Mouse (Mus musculus) right cerebral cortex, adult 18-20 months (tissue): ENCODE measurements around the gene Zfp14.

Experiments used
- DNase-seq: peaks from one replicate; pipeline ENCODE4 v3.0.0; 2022; ENCODE audit warnings: mixed read lengths

Zfp14 gene

DNA sequence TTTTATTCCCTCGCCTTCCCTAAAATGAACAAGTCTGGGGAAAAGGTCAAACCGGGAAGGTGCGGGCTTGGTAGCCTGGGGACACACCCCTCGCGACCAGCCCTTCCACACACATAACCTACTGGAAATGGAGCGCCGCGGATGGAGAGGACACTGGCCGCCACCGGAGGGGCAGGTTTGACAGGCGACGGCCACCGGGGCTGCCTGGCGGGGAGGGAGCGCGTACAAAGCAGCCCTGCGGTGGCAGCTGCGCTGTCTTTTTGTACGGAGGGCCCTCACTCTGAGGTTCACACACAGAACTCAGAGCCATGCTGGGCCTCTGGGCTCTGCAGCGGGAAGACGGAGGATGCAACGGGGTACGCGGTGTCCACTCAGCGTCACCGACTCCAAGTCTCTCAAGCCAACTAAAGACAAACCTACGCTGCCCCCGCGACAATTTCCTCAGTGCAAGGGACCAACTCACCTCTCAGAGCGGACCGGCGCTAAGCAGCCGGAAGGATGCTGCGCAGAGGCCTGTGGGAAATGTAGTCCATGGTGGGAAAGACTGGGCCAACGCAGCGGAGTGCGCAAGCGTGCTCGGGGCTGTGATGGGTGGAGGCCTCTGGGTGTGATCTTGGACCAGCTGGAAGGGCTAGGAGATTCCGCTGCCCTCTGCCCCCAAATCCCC lies at the start of gene Zfp14:
Gene Zfp14 (minus strand): TSS at position 499 of the 667 bp plus-strand sequence.
- peak; percentile 96 for DNase-seq

DNA sequence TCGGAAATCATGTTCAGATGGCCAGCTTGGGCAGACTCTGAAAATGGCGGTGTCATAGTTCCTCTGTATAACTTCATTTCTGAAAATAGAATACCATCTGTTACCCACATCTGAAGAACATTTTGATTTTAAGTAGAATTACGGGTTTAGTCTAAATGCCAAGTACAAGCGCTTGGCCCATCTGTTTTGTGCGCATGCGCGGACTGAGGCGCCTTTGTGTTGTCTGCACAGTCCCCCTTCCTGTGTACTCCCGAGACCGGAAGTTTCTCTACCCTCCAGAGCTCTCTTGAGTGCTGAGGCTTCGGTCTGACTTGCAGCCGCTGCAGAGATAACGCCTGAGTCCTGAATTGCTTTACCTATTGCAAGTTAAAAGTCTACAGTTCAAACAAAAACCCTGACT lies 48.1 kb upstream of the Zfp14 start:
- peak; percentile 85 for DNase-seq

DNA sequence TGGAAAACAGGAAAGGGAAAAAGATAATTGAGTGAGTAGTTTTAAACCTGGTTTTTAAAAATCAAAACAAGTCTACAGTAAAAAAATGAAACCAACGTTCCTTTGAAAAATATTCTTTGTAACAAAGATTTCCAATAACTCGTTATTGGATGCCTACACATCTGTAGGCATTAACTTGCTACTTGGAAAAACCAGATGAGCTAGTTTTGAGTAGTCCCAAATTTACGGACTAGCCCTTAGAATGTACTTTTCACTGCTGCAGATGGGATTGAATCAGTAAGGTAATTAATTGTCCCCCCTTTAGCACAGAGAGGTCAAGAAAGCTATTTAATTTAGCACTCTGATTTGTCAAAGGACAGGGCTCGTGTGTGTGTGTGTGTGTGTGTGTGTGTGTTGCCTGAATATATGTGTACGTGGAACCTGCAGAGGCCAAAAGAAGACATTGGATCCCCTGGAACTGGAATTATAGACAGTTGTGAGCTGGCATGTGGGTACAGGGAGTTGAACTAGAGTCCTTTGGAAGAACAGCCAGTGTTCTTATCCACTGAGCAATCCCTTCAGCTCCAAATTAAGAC lies 44.5 kb upstream of the Zfp14 start:
- no peak for DNase-seq

DNA sequence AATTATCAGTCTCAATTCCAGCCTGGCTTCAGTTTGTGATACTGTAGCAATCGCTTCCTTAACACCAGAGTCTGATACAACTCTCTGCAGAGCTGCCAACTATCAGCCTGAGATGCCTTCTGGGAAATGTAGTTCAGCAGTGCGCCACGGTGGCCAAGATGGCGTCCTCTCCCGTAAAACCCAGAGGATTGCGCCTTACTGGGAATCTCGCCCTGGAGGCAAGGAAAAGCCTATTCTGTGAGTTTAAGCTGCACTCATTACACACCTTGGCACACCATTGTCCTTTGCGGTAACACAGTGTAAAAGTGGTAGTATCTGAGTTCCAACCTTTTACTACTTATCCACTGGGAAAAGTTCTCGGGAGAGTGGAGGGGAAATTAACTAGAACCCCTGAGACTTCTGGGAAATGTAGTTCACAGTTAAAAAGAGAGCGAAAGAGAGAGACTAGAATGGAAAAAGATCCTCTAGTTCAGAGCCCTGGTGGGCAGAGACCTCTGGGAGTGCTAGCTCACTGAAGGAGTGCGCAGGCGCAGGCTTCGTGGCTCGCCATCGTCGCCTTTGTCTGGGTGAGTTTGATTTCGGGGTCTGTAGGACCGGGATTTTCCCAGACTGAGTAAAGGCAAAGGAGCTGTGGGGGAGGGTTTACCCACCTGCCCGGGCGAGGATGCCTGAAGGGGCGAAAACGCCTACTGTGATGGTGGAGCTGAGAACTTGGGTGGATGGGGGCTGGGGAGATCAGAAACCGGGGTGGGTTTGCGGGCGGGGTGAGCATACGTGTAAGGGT lies 43.7 kb upstream of the Zfp14 start, which contains the start of gene Zfp260:
Gene Zfp260 (plus strand): TSS at position 132 of the 784 bp plus-strand sequence.
- peak; percentile 92 for DNase-seq

DNA sequence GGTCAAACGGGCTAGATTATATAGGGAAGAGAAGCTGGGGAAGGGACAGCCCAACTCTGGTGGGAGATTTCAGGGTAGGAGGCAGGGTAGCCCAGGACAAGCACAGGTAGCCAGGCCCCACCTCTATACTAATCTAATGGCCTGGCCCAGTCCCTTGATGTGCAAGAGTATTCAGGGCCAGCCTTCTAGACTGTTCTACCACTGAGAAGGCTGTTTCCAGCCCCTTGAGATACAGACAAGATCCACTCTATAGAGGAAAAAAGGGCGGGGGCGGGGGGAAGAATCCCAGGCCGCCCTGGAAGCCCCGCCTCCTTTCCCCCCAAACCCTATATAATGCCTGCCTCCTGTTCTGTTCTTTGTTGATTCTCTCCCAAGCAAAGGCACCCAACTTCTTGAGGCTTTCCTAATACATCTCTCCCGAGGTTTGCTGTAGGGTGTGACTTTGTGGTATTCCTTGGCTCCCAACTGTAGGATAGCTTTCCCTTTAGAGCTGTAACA lies 42.8 kb upstream of the Zfp14 start:
- no peak for DNase-seq

DNA sequence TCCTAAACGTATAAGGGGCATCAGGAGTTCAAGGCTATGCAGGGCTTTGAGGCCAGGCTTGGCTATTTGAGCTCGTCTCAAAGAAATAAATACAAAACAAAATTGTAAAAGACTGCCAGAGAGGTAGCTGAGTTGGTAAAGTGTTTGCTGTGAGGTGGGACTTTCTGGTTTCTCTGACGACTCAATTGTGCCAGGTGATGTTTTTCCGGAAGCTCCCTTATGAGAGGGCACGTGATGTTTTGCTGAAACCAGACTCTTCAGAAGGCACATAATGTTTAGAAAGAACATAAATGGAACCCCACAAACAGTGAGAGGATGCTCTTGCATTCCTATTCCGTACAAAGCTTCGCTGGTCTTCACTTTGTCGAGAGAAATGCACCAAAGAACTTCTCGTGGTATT lies 41.5 kb upstream of the Zfp14 start:
- DNase-seq: no peak

DNA sequence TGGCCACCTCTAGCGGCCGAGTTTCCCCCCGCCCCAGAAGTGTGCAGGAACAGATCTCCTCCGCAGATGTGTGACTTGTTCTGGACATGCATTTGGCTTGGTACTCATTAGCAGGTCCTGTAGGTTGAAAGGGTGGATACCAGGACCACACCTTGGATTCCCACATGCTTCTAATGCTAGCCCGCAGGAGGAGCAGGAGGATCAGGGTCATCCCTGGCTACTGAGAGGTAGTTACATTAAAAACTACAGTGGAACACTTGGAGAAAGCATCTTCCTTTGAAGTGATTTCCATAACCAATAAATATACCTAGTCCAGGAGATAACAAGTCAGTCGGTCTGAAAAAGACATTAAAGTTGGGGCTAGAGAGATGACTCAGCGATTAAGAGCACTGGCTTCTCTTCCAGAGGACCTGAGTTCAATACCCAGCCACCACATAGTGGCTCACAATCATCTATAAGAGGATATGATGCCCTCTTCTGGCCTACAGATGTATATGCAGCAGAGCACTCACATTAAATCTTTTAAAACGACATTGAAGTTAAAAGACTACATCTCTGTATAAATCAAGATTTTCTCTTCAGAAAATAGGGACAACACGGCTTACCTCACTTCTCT lies 39.9 kb upstream of the Zfp14 start:
- no peak for DNase-seq

DNA sequence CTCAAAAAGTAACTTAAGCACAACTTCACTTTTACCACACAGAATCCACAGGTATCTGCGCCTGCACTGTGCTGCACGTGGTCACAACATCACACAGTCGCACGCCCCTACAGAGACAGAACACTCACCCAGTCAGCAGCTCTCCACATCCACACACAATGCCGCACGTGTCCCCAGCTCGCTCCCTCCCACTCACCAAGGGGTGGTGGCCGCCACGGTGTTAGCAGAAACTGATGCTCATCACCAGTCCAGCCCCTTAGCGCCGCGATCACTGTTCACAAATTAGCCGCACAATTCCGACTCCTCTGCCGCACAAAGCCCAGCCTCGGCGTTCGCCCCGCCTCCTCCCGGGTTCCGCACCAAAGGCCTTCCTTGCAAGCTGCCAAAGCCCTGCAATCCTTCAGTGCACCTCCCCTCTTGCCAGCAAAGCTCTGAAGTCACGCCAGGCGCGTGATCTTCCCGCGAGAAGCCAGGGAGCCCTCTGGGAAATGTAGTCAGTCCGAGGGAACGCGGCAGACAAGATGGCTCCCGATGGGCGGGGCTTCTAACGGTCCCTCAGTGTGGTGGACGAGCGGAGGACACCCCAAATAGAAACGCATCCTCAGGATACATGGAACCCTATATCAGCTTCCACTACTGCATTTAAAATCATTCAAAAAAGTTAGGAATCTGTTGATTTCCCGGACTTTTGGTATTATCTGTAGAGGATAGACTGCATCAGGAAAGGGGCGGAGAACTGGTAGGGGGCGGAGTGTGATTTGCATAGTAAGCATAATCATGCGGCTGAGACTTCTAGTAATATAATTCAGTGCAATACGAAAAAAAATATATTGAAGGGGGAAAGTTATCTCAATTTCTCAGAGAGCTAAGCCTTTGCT lies 39.2 kb upstream of the Zfp14 start, which contains the start of the genes Gm26920 and Zfp566:
Gene Gm26920 (minus strand): TSS at position 319 of the 878 bp plus-strand sequence.
Gene Zfp566 (minus strand): TSS at position 436 of the 878 bp plus-strand sequence.
- peak; percentile 97 for DNase-seq

DNA sequence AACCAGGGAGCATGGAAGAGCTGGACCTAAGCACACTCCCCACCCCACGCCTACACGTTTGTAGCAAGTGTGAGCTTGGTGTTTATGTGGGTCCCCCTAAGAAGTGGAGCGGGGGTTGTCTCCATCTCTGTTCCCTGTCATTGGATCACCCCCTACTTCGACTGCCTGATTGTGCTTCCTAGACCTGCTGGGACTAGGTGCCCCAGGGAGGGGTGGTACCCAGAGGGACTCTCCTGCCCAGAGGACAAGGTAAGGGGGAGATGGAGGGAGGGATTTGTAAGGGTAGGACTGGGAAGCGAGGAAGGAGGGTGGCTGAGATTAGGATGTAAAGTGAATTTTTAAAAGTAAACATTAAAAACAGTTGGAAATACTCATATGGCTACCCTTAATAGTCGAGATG lies 38.2 kb upstream of the Zfp14 start:
- DNase-seq: no peak

DNA sequence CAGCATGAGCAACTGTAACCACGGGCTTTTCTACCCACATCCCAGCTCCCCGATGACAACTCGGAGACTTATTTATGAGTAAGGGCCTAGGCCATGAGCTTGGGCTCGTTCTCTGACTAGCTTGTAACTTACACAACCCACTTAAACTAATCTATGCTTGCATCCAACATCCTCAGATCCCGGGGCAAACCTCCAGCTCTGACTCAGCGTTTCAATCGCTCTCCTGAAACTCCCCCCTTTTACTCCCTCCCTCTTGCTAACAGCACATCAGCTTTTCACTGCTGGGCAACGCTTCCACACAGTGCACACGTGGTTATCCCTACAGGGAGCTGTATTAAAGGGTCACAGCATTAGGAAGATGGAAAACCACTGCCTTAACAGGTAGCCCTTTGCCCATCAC lies 35.3 kb upstream of the Zfp14 start:
- peak; percentile 59 for DNase-seq

DNA sequence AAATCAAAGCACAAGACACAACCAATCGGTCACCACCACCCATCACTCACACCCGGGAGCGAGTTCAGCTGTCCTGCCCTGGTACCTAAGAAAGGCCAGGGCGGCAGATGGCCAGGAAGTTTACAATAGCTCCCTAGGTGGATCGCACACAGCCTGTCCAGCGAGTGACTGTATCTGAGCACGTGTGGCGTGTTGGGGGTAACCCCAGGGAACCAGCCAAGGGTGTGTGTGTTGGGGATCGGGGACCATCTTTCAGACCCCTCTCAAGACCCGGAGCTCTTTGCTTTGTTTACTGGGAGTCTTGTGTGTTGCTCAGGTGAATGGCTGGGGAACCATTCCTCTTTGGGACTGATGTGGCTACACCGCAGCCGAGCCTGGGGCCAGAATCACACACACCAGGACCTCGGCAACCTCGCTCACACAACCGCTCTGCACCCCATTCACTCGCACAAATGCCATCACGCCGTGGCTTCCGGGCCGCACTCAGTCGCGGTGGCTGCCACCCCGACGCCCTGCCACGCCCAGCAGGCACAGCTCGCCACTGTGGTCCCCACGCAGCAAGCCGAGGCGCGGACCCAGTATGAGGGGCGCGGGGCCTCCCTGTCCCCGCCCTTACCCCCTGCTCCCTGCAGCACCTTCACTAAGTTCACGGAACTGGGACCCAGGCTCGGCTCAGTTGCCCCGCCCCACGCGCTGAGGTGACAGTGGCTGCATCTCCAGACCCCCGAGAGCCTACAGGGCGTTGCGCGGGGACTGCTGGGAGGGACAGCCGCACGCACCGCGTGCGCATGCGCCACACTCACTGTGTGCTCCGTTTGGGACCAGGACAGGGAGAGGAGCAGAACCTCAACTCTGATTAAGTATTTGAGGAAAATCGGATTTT lies 21.2 kb upstream of the Zfp14 start, which contains the start of gene Zfp82:
Gene Zfp82 (minus strand): TSS at position 755 of the 883 bp plus-strand sequence.
- peak; percentile 88 for DNase-seq

DNA sequence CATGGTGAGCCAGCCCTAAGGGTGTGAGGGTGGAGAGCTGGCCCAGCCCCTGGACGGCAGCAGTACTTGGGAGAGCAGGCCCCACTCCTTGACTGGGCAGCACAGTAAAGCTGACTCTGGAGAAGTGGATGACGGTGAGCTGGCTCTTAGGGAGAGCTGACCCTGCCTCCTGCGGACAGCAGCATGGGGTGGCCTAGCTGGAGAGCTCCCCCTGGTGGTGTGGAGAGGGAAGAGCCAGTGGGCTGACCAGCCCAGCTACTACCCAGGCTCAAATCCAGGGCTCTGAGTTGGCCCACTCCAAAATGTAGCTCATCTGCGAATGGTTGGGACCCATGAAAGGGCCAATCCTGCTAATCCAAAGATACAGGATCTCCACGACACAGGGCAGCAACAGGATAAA lies 13.4 kb upstream of the Zfp14 start:
- DNase-seq: no peak

DNA sequence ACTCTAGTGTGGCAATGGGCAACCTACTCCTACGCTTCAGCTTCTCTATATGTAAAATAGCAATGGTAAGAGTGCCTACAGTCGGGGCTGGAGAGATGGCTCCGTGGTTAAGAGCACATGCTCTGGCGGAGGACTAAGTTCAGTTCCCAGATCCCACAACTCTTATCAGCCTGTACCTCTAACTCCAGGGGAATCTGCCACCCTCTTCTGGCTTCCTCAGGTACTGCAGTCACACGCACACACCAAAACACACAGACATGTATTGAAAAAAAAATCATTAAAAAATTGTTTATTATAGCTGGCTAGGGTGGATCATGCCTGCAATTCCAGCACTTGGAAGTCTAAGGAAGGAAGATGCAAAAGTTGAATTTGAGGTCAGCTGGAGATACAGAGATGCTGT lies 11.3 kb upstream of the Zfp14 start:
- no peak for DNase-seq

DNA sequence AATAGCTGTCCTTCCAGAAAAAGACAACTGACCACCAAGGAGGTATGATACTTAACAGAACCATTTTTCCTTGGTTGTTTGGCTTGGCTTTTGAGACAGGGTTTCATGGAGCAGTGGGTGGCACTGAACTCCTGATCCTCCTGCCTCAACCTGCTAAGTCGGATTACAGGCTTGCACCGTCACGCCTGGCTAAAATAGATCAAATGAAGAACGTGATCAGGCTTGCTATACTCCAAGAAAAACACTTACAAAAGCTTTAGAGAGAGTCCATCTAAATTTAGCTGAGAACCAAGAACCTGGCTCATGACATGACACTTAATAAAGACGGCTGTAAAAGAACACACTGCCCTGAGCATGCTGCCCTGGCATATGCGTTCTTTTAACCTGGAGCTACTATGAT lies 9.2 kb upstream of the Zfp14 start:
- DNase-seq: no peak

DNA sequence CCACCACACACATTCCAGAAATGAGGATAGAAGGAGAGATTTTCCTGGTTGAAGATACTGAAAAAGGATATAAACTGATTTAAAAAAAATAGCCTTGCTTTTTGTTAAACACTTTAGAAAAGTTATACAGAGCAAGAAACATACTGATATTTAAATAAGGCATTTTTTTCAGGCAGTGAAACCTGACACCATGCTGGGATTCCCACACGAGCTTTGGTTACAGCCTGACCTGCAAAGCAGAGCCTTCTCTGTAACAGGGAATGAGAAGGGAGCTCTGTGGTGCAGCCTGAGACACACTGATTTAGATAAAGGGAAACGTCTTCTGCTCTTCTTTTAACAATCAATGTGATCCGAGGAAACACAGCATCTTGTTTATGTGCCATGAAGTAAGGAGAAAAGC lies 2.4 kb upstream of the Zfp14 start:
- DNase-seq: no peak

DNA sequence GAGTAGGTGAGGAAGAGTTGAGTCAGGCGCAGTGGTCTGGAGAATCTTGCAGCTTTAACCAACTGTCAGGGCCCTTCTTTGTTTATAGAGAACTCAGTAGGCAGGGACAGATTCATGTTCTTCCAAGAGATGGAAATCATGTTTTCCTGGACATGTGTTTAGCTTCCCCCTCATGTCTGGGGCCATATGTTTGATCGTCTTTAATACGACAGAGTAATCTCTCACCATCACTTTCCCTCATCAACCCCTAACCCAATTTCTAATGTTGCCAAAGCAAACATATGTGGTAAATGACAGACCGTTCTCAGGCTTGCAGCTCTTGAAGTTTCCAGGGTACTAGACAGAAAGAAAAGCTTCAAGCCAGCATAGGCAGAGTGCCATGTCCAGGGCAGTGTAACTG lies 3.1 kb downstream of the Zfp14 start:
- no peak for DNase-seq

DNA sequence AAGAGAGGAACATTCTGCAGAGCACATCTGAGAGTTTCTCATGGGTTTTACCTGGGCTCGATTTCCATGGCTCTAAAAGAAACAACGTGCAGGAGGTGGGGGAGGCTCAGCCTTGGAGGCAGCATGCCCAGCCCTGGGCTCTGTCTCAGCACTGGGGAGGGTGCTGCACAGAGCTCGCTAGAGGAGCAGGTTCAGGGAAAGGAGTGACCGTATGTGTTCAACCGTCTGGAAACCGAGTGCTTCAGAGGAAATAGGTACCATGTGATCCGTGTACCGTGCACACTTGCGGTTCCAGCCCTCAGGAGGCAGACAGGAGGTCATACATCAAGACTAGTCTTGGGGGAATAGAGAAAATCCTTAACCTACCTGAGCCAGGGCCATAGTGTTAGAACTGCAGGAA lies 6.8 kb downstream of the Zfp14 start:
- DNase-seq: no peak

DNA sequence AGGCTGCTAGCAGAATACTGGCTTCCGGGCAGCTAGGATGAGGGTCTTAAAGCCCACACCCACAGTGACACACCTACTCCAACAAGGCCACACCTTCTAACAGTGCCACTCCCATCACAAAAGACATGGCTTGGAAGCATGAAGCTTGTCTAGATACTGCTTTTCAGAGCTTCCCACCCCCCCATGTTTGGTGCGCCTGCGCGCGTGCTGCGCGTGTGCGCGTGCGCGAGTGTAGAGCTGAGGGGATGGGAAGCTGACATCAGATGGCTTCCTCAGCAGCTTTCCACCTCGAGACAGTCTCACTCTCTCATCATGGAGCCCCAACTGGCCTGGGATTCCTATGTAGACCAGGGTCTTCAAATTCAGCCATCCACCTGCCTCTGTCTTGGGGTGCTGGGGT lies 16.8 kb downstream of the Zfp14 start:
- DNase-seq: no peak

DNA sequence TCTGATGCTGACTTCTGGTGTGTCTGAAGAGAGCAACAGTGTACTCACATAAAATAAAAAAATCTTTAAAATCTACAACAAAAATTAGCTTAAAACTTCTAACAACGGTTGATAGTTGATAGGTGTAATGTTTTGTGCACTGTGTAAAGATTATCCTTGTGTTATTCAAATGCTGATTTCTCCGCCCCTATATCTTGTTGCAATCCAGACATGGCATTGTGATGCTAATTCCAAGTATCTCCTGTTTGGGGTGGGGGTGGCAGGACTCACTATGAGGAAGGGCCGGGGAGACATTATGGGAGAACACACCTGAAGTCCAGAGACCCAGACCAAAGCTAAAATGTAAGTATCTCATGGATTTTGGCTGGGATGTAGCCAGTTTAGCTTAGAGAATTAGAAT lies 19.8 kb downstream of the Zfp14 start:
- DNase-seq: no peak

DNA sequence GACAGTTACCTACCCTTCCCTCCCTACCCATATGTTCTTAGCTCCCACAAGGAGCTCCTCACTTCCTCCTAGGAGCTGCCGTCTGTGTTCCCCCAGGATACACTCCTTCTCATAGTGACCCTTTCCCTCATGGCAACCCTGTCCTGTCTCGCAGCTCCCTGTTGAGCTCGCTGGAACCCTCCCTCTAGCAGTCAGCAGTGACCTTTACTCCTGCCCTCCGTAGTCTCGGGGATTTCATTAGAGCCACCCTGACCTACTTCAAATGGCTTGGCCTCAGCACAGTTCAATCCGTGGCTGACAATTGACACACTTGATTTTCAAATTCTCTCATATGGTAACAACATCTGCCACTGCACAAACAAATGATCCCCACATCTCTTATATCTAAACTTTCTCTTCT lies 20.5 kb downstream of the Zfp14 start:
- no peak for DNase-seq

DNA sequence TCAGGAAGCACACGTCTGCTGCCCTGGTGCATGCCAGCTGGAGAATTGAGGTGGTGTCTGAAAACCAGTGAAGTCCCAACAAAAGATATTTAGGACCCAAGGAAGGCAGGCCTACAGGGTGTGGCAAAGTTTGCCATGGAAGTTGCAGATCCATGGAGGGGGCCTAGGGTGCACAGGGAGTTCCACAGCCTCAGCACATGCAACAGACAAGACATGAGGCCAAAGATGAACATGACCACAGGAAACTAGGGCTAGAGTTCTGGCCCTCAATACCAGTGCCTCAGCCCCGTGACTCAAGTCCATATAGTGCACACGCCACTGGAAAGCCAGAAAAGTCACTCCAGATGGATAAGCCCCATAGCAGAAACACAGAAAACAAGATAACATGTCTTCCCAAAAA lies 22.6 kb downstream of the Zfp14 start:
- DNase-seq: no peak
